Mouse (Mus musculus): ENCODE data around the gene Camta1.

The Camta1 gene

GRCm38 (mm10) chr4:151577961-151578360, 283.7 kb downstream of the Camta1 start:
- no peak for DNase-seq

- no peak for DNase-seq
These were observed 285.2 kb downstream of the Camta1 start for GRCm38 (mm10) chr4:151576291-151577108.

DNA sequence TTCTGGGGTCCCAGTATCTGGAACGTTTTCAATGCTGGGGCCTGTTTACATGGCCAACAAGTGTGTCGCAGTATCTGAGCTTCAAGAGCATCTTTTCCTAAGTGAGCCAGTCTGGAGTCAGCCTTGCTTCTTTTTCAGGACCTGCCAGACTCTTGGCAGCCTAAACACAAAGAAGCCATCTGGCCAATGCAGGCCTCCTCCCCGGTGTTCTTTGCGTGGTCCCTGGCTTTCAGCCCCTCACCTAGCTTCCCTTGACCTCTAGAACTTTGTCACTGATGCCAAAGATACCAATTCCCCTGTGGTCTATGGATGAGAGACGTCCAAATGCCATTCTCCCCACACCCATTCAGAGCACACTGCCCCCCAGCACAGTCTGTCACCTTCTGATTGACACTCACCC, 289.0 kb downstream of the Camta1 start:
- DNase-seq, result no peak

DNA sequence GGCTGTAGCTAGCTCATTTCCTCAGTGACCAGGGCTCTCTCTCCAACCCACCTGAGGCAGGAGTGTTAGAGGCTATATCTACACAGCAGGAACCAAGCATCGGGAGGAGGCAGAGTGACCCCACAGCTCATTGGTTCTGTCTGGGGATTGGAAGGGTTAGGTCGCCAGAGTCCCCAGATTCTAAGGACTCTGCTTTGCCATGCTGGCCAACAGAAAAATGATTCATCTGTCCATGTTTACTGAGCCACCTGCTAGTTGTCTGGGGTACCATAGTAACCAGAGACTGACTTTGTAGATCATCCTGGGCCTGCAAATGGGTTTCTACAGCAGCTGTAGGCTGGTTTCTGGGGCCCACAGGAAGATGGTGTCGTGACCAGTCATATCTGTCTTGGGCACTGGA, 292.1 kb downstream of the Camta1 start:
- no peak for DNase-seq

GRCm38 (mm10) chr4:151568887-151569286, 292.8 kb downstream of the Camta1 start:
- no peak for DNase-seq

- DNase-seq, result no peak
These were observed 294.6 kb downstream of the Camta1 start for GRCm38 (mm10) chr4:151567105-151567504.

DNA sequence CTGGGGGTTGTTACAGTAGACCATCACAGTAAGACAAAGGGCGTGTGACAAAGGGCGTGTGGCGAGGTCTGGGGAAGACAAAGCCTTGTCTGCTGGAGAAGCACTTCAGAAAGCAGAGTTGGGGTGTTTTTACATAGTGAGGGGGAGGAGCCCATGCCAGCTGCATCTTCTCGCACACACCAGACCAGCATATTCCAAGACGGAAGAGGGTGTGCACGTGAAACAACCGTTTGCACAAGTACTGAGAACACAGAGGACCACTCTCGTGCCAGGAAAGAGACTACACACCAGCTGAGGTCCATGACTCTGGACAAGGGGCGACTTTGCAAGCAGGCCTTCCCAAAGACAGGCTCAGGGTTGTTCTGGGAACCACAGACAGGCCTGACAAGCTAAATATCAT, 306.2 kb downstream of the Camta1 start:
- DNase-seq, result no peak

DNA sequence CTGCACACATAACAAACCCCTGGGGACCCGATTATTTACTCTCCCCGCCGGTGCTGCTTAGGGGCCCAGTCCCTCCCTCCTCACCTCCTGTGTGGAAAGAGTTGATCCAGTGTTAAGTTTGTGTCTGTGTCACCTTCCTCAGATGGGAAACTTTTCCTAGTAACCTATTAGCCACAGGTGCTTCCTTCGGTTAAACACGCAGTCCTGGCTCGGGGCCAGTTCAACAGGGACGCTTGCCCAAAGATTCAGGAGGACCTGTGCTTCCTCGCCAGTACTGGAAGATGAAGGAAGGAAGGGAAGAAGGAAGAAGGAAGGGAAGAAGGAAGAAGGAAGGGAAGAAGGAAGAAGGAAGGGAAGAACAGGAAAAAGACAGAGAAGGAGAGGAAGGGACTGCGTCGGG, 312.2 kb downstream of the Camta1 start:
- DNase-seq, result no peak

- DNase-seq, result no peak
These were observed 316.2 kb downstream of the Camta1 start for GRCm38 (mm10) chr4:151545452-151545851.

- DNase-seq, result no peak
These were observed 317.5 kb downstream of the Camta1 start for GRCm38 (mm10) chr4:151544191-151544590.

GRCm38 (mm10) chr4:151540546-151540945, 321.1 kb downstream of the Camta1 start:
- no peak for DNase-seq

- no peak for DNase-seq
These were observed 321.8 kb downstream of the Camta1 start for GRCm38 (mm10) chr4:151539881-151540280.

- no peak for DNase-seq
These were observed 322.5 kb downstream of the Camta1 start for GRCm38 (mm10) chr4:151539167-151539525.

DNA sequence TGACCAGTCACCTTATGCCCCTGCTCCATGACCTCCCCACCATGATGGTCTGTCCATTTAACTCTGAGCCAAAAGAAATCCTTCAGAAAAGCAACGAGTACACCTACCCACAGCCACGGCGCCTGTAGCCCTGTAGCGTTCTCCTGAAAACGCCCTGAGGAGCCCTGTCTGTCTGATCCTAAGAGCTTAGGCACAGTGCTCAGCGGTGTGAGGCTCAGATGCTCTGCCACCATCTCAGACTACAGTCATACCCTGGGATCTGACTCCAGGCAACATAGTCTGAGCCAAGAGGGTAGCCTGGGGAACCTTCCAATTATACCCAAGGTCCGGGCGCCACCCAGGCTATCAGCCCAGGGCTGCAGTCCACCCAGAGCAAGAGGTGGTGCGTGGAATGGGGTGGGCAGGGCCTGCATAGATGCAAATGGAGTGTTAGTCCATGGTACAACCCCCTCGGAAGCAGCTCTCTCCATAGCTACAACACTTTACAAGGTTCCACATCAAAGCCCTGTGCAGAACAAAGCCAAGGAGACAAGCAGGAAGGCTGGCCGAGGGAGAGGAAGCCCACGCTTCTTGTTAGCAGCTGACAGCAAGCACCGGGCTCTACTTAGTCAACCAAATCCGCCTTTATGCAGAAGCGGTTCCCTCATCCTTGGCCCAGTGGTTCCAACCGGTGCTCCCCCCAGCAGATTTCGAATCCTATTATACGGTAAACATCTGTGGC, 323.1 kb downstream of the Camta1 start:
- no peak for DNase-seq

DNA sequence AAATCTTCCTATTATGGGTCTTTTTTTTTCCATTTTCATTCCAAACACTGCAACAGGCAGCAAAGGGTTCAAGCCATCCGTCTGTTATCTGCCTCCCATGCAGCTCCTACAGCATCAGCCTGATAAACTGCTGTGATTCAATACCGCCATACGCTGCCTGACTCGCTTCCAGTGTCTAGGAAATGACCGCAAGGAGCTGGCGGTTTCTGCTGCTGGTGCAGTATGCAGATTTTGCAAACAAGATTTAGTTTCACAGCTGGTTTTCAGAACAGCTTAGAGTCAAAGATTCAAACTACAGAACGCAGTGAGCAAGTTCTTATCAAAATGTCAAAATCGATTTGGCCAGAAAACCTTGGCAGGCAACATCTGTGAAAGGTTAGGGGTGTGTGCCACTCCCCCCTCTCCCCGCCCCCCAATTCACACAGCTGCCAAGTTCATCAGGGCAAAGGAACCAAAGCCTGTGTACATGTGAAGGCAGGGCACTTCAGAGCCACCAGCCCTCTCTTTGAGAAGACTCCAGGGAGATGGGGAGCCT, 325.7 kb downstream of the Camta1 start:
- DNase-seq, result no peak

DNA sequence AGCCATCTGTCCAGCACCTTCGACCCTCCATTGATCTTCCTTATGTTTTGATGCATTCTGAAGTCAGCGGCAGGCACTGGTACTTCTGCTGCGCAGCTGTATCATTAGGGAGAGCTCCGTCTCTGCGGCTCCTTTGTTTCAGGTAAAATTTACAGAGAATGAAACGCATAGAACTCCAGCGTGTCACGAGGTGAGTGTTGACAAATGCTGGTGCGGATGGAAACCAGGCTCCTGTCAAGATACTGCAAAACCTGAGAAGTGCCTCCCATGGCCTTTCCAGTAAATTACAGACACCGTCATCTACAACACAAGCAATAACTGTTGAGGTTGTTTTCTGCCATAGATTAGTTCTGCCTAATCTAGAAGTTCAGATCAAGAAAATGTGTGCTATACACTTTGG, 328.2 kb downstream of the Camta1 start:
- no peak for DNase-seq

DNA sequence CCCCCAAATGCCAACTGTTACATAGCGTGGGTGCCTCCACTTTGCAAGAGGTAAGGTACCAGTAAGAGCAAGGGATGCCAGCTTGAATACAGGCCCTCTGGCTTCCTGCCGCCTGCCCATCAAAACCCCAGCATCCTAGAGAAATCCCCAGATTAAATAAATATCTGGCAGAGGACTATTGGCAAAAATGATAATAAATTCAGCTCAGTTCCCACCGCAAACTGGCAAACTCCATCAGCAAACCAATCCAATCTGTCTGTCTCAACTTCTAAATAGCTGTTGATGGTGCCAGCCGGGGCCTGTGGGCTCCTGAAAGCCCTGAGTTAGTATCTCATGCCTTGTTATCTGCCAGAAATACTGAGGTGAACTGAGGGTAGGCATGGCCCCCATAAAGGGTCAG, 333.2 kb downstream of the Camta1 start:
- no peak for DNase-seq

GRCm38 (mm10) chr4:151527763-151528162, 333.9 kb downstream of the Camta1 start:
- no peak for DNase-seq

- no peak for DNase-seq
These were observed 341.6 kb downstream of the Camta1 start for GRCm38 (mm10) chr4:151520103-151520502.

DNA sequence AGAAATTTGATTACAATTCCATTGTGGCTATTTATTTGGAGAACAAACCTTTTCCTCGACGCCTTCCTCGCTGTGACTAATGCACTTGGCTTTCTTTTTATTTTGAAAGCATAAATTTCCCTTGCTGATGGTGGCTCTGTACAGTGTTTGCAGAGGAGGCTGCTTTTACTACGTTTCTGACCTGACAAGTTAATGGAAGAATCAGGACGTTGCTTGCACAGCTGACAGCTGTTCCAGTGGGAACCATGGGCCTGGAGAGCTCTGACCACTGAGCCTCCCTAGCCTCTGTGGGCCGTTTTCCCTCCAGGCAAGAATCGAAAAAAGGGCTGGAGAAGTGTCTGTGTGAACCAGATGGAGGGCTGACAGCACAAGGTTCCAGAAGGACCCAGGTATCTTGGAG, 342.7 kb downstream of the Camta1 start:
- no peak for DNase-seq

DNA sequence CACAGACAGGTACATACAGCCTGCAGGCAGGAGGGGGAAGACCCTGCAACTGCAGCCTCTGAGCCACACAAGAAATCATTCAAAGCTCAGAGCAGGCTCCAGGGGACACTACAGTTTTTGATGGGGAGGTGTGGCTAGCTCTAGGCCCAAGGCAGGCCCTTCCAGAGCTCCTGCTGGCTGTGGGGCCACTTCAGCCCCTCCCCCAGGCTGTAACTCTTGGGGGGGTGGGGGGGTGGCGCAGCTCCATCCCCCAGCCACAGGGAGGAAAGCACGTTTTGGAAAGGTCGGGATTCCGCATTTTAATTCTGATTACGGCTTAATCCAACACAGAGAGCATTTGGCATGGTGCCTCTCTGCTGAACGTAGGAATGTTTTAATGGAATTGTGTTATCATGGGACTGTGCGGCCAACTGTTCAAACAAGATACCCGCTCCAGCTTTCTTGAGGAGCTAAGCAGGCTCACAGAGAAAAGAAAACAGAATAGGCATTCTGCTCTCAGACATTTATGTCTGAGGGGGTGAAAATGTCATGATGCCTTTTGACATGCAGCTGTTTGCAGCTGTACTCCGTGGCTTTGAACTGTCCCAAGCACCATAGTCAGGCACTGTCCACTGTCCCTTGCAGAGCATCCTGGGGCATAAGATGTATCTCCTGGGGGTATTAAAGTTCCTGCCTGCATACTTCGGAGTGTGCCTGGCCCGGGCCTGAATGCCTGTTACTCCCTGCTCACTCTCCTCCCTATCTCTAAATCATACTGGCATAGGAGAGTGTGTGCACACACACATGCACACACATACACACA, 344.5 kb downstream of the Camta1 start:
- DNase-seq, result no peak

DNA sequence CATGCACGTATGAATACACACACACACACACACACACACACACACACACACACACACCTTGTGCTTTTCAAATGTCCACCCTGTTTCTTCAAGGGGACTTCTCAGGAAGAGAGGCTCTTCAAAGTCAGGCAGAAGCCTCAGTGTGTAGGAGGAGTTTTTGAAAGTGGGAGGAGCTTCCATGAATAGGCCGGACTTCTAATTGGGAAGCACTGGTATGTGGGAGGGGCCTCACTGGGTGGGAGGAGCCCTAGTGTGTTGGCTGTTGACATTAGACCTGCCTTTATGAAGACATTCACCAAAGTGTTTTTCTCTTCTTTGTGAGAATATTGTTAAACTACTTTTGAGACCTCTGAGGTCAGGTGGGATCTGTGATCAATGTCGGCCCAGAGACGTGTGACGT, 346.4 kb downstream of the Camta1 start:
- DNase-seq, result no peak

GRCm38 (mm10) chr4:151511092-151511491, 350.6 kb downstream of the Camta1 start:
- DNase-seq, result no peak

All from B cell, adult 2 months (primary cell).